Mouse (Mus musculus): ENCODE data around the gene Adm.

- TF ChIP-seq CTCF (IDR thresholded peaks at IDR 0.05; ENCODE audit: borderline replicate concordance, insufficient read depth, low read length): no peak
- TF ChIP-seq POLR2A (IDR thresholded peaks at IDR 0.05; ENCODE audit: low read depth, low read length): no peak
These were observed 20.3 kb downstream of the Adm start for GRCm38 (mm10) chr7:110647559-110648454.
